Mouse (Mus musculus): ENCODE measurements around the gene Slc6a2. TPM values are rescaled to one million over a fixed set of nuclear protein-coding genes. Genes with fewer than 3 reads are reported as not detected.

The Slc6a2 gene
- polyA plus RNA-seq, 1 experiment from 2014 or later = not detected

- WGBS = 61% methylated on average over 5 of the region's 5 CpGs
- H3K9ac ChIP-seq (ENCODE audit: low read depth, low read length) = no peak overlapping the region
- ATAC-seq = no peak
- H3K9me3 ChIP-seq (ENCODE audit: control insufficient read depth) = no peaks in the 10 kb centered on the region
- H3K36me3 ChIP-seq (ENCODE audit: control insufficient read depth, insufficient read depth) = no peaks in the 10 kb centered on the region
- H3K27ac ChIP-seq (ENCODE audit: low read depth, low read length) = no peak overlapping the region
- H3K4me1 ChIP-seq (replicated peaks; ENCODE audit: control insufficient read depth, insufficient read depth, low read length) = no peaks in the 10 kb centered on the region
- TF ChIP-seq CTCF (IDR thresholded peaks at IDR 0.05; ENCODE audit: low read depth) = peak; percentile 42
- H3K4me3 ChIP-seq (ENCODE audit: low read depth, low read length) = no peak overlapping the region
- H3K27me3 ChIP-seq (replicated peaks; ENCODE audit: control insufficient read depth, insufficient read depth, low read length) = no peaks in the 10 kb centered on the region
- H3K4me2 ChIP-seq (replicated peaks; ENCODE audit: low read depth) = no peak overlapping the region
Observed at GRCm38 (mm10) chr8:92972949-92973348, 13.1 kb downstream of the Slc6a2 start.

DNA sequence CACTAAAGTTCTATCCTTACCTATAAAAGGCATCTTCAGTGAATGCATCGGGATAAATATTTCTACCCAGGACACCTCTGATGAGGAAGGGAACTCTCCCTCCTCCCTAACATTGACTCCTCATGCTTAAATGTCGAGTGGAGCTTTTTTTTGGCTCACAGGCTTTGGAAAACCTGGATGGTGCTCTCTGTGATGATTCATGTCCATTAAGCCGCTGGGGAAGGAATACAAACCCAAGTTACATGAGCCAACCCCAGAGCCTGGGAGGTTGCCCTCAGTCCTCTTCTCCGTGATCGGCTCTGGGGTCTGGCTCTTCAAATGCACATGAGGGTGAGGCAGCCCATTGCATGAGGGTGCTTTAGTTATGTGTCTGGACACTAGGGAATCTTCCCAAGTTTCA is 16.8 kb downstream of the Slc6a2 start:
- no peak overlapping the region for H3K9ac ChIP-seq (ENCODE audit: low read depth, low read length)
- ATAC-seq = no peak
- no peak overlapping the region for H3K4me3 ChIP-seq (ENCODE audit: low read depth, low read length)
- no peaks in the 10 kb centered on the region for H3K36me3 ChIP-seq (ENCODE audit: control insufficient read depth, insufficient read depth)
- H3K4me1 ChIP-seq (replicated peaks; ENCODE audit: control insufficient read depth, insufficient read depth, low read length) = no peaks in the 10 kb centered on the region
- no peak overlapping the region for H3K27ac ChIP-seq (ENCODE audit: low read depth, low read length)
- no peaks in the 10 kb centered on the region for H3K27me3 ChIP-seq (replicated peaks; ENCODE audit: control insufficient read depth, insufficient read depth, low read length)
- WGBS = 85% methylated on average over 5 of the region's 5 CpGs
- H3K4me2 ChIP-seq (replicated peaks; ENCODE audit: low read depth) = no peak overlapping the region
- no peaks in the 10 kb centered on the region for H3K9me3 ChIP-seq (ENCODE audit: control insufficient read depth)
- TF ChIP-seq CTCF (IDR thresholded peaks at IDR 0.05; ENCODE audit: low read depth) = no peak

DNA sequence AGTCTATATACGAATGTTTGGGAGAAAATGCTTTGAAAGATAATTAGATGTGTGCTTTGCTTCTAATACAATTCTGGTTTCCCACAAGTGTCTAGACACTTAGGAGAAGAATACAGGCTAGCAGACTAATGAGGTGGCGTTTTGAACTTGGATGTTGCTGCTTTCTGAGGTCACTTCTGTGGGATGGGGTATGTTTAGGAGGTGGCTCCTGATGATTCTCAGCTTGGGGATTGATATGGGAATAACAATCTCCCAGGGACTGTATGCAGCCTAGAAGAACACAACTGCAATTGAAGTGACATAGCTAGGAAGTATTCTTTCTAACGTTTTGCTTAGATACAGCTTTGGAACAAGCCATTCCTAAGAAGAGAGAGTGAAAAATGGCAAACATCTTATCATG is 22.6 kb downstream of the Slc6a2 start:
- Histone ChIP-seq H3K9ac (ENCODE audit: low read depth, low read length) (no peak overlapping the region), H3K9me3 (ENCODE audit: control insufficient read depth) (no peaks in the 10 kb centered on the region), H3K4me1 (replicated peaks; ENCODE audit: control insufficient read depth, insufficient read depth, low read length) (no peaks in the 10 kb centered on the region), H3K4me3 (ENCODE audit: low read depth, low read length) (no peak overlapping the region), H3K36me3 (ENCODE audit: control insufficient read depth, insufficient read depth) (no peaks in the 10 kb centered on the region), H3K27me3 (replicated peaks; ENCODE audit: control insufficient read depth, insufficient read depth, low read length) (no peaks in the 10 kb centered on the region), H3K27ac (ENCODE audit: low read depth, low read length) (no peak overlapping the region), H3K4me2 (replicated peaks; ENCODE audit: low read depth) (no peak overlapping the region)
- TF ChIP-seq CTCF (IDR thresholded peaks at IDR 0.05; ENCODE audit: low read depth) = no peak
- 79% methylated on average over 3 of the region's 3 CpGs for WGBS
- ATAC-seq = no peak

DNA sequence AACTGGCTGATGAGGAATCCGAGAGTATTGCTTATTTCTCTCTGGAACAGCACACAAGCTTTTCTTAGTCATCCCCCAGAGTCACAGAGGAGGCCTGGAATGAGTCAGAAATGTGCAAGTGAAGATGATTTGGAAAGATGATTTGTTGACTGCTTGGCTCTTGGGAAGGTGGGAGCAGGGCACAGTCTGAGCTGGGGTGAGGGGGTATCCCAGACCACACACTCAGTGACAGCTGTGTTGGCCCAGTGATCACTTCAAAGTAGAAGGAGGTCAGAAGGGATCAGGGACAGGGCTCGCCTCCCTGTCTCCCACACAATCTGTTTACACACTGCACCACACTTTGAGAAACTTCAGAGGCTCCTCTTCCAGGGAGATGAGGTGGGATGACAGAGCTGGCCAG is 24.5 kb downstream of the Slc6a2 start:
- Histone ChIP-seq H3K4me3 (ENCODE audit: low read depth, low read length) (no peak overlapping the region), H3K9me3 (ENCODE audit: control insufficient read depth) (no peaks in the 10 kb centered on the region), H3K4me2 (replicated peaks; ENCODE audit: low read depth) (no peak overlapping the region), H3K27me3 (replicated peaks; ENCODE audit: control insufficient read depth, insufficient read depth, low read length) (no peaks in the 10 kb centered on the region), H3K36me3 (ENCODE audit: control insufficient read depth, insufficient read depth) (no peaks in the 10 kb centered on the region), H3K4me1 (replicated peaks; ENCODE audit: control insufficient read depth, insufficient read depth, low read length) (no peaks in the 10 kb centered on the region), H3K27ac (ENCODE audit: low read depth, low read length) (no peak overlapping the region), H3K9ac (ENCODE audit: low read depth, low read length) (no peak overlapping the region)
- WGBS = 48% methylated on average over 2 of the region's 2 CpGs
- TF ChIP-seq CTCF (IDR thresholded peaks at IDR 0.05; ENCODE audit: low read depth) = no peak
- no peak for ATAC-seq

DNA sequence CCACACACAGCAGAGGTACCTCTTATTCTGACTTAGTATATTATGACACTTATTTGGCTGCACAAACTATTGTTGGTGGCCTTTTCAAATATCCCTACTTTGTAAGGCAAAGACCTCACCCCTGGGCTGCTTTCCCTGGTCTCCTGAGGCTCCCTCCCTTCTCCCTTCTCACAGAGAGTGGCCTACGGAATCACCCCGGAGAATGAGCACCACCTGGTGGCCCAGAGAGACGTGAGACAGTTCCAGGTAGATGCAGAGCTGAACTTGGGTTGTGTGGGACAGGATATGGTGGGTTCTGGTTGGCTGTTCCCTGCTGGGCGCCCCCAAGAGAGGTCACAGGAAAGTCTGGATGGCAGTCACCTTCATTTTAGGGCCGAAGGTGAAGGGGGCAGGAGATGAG is 37.0 kb downstream of the Slc6a2 start:
- Histone ChIP-seq H3K4me1 (replicated peaks; ENCODE audit: control insufficient read depth, insufficient read depth, low read length) (no peaks in the 10 kb centered on the region), H3K9me3 (ENCODE audit: control insufficient read depth) (no peaks in the 10 kb centered on the region), H3K27ac (ENCODE audit: low read depth, low read length) (no peak overlapping the region), H3K27me3 (replicated peaks; ENCODE audit: control insufficient read depth, insufficient read depth, low read length) (no peaks in the 10 kb centered on the region), H3K9ac (ENCODE audit: low read depth, low read length) (no peak overlapping the region), H3K4me3 (ENCODE audit: low read depth, low read length) (no peak overlapping the region), H3K4me2 (replicated peaks; ENCODE audit: low read depth) (no peak overlapping the region), H3K36me3 (ENCODE audit: control insufficient read depth, insufficient read depth) (no peaks in the 10 kb centered on the region)
- no peak for ATAC-seq
- TF ChIP-seq CTCF (IDR thresholded peaks at IDR 0.05; ENCODE audit: low read depth) = peak; percentile 79
- 25% methylated on average over 5 of the region's 5 CpGs for WGBS

GRCm38 (mm10) chr8:92998600-92998999 is 38.7 kb downstream of the Slc6a2 start:
- no peak for ATAC-seq
- Histone ChIP-seq H3K9me3 (ENCODE audit: control insufficient read depth) (no peaks in the 10 kb centered on the region), H3K4me2 (replicated peaks; ENCODE audit: low read depth) (no peak overlapping the region), H3K27ac (ENCODE audit: low read depth, low read length) (no peak overlapping the region), H3K27me3 (replicated peaks; ENCODE audit: control insufficient read depth, insufficient read depth, low read length) (no peaks in the 10 kb centered on the region), H3K36me3 (ENCODE audit: control insufficient read depth, insufficient read depth) (no peaks in the 10 kb centered on the region), H3K9ac (ENCODE audit: low read depth, low read length) (no peak overlapping the region), H3K4me1 (replicated peaks; ENCODE audit: control insufficient read depth, insufficient read depth, low read length) (no peaks in the 10 kb centered on the region), H3K4me3 (ENCODE audit: low read depth, low read length) (no peak overlapping the region)
- 34% methylated on average over 2 of the region's 2 CpGs for WGBS
- TF ChIP-seq CTCF (IDR thresholded peaks at IDR 0.05; ENCODE audit: low read depth) = peak; percentile 84

DNA sequence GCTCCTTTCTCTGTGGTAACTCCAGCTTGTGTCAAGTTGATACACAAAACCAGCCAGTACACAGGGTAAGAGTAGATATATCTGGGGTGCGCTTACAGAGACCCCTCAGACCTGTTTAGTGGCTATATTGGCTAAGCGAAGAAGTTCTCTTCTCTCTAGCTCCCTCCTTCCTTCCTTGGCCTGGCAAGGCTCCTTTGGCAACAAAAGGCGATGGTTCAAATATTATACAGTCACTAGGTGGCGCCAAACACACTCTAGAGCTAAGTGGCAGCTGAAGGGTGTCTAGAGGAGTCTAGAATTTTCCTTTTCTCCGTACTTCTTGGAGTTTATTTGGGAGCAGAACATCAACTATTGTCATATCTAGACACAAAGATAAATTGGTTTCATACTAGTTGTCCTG is 50.4 kb downstream of the Slc6a2 start:
- no peak overlapping the region for H3K27ac ChIP-seq (ENCODE audit: low read depth, low read length)
- 28% methylated on average over 5 of the region's 5 CpGs for WGBS
- H3K4me3 ChIP-seq (ENCODE audit: low read depth, low read length) = no peak overlapping the region
- no peak overlapping the region for H3K4me2 ChIP-seq (replicated peaks; ENCODE audit: low read depth)
- H3K36me3 ChIP-seq (ENCODE audit: control insufficient read depth, insufficient read depth) = no peaks in the 10 kb centered on the region
- no peak for ATAC-seq
- peak; percentile 79 for TF ChIP-seq CTCF (IDR thresholded peaks at IDR 0.05; ENCODE audit: low read depth)
- no peaks in the 10 kb centered on the region for H3K27me3 ChIP-seq (replicated peaks; ENCODE audit: control insufficient read depth, insufficient read depth, low read length)
- no peak overlapping the region for H3K9ac ChIP-seq (ENCODE audit: low read depth, low read length)
- no peaks in the 10 kb centered on the region for H3K9me3 ChIP-seq (ENCODE audit: control insufficient read depth)
- no peaks in the 10 kb centered on the region for H3K4me1 ChIP-seq (replicated peaks; ENCODE audit: control insufficient read depth, insufficient read depth, low read length)

Data from intestine, postnatal 0 days (tissue).